Mouse (Mus musculus) kidney, adult 9 months (tissue): ENCODE results near the gene Mylpf.
A peak's percentile ranks its signal among the peaks of the same experiment; 100 is the strongest.

Experiments used
- DNase-seq: peaks from one replicate; pipeline ENCODE4 v3.0.0; 2022

Gene Mylpf

GRCm38 (mm10) chr7:127207374-127208294 lies 1.1 kb upstream of the Mylpf start:
- DNase-seq = peak; percentile 47

- no peak for DNase-seq
Observed at GRCm38 (mm10) chr7:127208295-127208552, 466 bp upstream of the Mylpf start, which contains the start of gene Tbc1d10b. TSS of gene Tbc1d10b (minus strand) at chr7:127208468.

DNA sequence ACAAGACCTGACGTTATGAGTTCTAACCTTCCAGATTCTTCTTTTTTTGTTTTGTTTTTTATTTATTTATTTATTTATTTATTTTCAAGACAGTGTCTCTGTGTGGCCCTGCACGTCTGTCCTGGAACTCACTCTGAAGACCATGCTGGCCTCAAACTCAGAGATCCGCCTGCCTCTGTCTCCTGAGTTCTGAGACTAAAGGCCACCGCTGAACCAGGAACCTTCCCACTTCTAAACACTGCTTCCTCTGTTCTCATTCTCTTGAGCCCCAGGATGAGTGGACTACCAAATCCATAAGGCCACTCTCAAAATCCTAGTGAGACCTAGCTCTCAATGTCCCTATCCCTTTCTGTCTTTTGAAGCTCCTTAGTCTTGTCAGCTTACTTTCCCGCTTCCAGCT lies 1.2 kb downstream of the Mylpf start:
- DNase-seq = no peak

DNA sequence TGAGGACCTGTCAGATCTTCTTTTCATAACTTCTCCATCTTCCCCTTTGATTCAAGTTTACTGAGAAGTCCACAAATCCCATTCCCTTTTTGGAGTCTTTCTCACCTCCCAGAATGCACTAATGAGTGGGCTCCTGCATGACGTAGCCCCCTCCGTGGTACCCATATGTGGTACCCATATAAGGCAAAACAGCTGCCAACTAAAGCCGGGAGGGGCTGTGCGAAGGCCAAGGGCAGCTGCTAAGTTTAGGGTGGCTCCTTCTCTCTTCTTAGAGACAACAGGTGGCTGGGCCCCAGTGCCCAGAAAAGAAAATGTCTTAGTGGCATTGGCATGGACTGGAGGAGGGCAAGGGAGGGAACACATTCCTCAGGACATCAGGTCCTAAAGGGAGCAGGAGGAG lies 1.6 kb downstream of the Mylpf start:
- DNase-seq = no peak

DNA sequence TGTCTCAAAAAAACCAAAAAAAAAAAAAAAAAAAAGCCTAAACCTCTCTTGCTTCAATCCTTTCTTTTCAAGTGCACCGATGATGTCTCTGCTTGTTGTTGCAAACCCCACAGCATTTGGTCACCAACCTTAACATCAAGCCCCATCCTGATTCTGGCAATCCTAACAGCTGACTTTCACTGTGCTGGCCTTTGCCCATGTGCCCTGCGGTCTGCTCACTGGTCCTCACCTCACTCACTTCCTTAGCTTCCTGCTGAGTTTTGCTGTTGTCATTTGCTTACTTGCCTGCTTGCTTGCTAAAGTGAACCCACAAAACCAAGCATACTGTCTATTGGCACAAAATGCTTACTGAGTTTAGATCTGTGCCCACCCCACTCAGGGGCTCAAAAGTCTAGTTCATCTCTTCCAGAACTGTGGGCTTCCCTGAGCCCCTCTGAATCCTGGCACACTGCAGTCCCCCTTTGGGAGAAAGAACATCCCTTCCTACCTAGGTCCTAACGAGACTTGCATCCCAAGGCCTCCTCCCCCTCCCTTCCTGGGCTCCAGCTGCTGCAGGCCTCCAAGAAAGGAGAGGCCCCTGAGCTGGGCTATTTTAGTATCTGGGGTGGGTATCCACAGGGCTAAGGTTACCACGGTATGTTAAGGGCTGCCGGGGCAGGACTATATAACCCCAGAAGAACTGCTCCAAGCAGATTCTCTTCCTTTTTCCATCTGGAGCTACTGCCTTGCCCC lies 2.5 kb downstream of the Mylpf start:
- peak; percentile 46 for DNase-seq

DNA sequence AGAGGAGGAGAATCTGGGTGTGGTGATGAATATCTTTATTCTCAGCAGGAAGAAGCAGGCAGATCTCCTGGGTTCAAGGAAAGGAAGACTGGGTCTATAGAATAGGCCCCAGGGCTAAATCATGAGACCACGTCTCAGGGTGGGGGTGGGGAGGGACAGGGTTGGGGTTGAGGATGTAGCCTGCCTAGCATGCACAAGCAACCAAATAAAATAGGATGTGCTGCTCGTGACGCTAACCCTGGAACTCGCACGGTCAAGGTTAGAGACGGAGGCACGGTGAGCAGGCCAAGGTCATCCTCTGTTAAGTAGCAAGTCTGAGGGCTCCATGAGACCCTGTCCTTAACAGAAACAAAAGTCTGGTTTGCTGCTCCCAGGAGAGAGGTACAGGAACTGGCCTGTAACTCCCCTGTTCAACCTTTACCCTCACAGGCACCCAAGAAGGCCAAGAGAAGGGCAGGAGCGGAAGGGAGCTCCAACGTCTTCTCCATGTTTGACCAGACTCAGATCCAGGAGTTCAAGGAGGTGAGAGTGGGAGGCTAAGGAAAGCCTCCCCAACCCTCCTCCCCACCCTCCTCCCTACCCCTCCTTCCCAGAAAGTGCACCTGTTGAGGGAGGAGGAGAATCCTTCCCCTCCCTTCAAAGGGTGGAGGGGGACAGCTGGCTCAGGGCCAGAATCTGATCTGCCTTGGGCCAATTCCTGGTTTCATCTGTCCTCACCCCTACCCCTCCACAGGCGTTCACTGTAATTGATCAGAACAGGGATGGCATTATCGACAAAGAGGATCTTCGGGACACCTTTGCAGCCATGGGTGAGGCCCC lies 4.0 kb downstream of the Mylpf start:
- no peak for DNase-seq

DNA sequence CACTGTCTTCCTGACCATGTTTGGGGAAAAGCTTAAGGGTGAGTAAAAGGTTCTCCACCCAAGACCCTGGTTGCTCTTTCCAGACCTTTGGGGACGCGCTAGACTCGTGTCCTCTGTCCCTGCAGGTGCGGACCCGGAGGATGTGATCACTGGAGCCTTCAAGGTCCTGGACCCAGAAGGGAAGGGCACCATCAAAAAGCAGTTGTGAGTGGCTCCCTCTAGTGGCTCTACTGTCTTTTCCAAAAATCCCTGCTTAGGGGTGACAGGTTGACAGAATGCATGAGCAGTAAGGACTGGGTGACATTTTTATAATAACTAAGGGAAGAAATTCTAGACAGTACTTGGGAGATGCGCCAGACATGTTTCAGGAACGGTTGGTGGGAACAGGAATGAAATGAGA lies 4.8 kb downstream of the Mylpf start:
- DNase-seq = peak; percentile 64

- DNase-seq = no peak
Observed at GRCm38 (mm10) chr7:127213930-127214329, 5.2 kb downstream of the Mylpf start.

GRCm38 (mm10) chr7:127214521-127214920 lies 5.8 kb downstream of the Mylpf start:
- DNase-seq = no peak

DNA sequence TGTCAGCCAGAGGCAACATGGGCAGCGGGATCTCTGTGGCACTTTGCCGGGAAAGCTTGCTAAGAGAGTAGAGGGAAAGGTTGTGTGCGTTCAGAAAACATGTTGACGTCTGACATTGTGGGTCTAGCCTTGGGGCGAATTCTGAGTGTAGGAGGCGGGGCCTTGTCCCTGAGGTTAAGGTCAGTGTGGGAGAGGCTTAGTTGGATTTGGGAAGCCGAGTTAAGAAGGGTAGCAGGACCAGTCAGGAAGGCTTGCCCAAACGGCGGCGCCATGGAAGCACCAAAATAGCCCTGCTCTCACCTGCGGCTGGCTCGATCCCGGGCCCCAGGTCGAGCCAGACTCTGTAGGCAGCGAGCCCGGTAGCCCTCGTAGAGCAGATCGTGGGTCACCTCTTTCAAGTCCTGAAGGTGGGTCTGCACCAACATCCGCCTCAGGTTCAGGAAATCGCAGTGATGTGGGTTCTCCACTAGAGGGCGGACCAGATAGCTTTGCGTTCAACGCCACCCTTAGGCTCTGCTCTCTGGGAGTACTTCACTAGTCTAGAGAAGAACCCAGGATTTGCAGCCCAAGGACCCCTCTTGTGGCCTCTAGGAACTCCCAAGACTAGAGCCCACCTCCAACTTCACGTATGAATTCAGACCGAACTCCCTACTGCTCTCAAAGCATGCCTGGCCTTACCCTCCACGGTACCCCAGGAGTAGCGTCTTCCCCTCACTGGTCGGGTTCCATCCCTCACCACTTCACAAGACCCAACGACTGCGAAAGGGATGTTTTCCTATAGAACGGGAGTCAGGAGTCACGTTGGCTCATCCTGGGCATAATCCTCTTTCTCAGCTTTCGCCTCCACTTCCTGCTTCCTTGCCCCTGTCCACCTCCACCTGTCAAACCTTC lies 6.5 kb downstream of the Mylpf start:
- DNase-seq = peak; percentile 73

DNA sequence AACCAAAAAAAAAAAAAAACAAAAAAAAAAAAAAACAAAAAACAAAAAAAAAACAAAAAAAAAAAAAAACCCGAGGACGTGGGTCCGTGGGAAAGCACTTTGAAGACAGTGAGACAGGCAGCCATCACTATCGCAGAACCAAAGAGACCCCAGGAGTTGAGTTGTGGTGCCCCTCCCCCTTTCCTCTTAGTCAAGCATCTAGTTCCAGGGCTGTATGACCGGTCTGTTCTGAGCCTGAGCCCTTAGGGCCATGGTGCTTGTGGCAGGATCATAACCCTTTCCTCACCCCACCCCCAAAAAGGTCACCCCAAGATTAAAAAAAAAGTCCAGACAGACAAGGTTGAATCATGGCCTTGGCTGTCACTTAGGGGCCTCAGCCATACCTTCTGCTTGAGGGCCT lies 7.6 kb downstream of the Mylpf start:
- DNase-seq = no peak

- no peak for DNase-seq
Observed at GRCm38 (mm10) chr7:127217475-127217874, 8.8 kb downstream of the Mylpf start.

DNA sequence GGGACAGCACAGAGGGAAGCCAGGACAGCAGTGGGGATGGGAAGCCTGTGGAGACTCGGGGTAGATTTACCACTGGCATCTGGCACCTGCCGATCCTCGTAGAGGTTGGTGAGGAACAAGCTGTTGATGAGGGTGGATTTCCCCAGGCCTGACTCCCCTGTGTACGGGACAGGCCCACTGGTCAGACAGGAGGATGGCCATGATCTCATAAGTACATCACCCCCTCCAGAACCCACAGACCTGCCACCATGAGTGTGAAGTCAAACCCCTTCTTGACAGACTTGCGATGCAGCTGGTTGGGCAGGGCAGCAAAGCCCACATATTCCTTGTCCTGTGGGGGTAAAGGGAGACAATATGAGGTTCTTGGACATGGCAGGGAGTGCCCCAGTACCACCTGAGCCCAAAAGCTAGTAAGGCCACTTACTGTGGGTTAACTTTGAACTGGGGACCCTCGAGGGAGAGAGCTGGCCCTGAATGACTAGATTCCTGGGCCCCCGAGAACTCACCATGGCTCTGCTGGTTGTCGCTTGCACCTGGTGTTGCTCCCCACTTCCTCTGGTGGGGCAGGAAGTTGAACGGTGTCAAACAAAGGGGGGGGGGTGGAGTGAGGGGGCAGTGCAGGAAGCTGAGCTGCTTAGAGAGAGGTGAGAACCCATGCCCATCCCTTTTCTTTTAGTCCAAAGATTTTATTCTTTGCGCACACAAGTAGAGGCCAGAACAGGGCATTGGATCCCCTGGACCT lies 9.4 kb downstream of the Mylpf start:
- DNase-seq = no peak

DNA sequence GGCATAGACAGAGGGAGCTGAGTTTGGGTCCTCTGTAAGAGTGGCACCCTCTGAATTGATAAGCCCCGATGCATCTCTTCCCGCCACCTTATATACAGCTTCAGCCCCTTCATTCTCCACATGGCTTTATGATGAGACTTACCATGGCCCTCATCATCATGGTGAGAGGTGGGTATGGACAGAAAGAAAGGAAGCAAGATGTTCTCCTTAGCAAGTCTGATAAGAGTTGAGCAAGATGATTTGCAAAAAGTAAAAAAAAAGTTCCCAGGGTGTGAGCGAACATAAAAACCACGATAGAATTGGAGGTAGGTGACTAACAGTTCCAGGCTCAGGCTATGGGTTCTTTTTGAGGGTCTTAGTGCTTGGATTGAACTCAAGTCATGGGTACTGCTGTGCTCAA lies 10.0 kb downstream of the Mylpf start:
- no peak for DNase-seq

DNA sequence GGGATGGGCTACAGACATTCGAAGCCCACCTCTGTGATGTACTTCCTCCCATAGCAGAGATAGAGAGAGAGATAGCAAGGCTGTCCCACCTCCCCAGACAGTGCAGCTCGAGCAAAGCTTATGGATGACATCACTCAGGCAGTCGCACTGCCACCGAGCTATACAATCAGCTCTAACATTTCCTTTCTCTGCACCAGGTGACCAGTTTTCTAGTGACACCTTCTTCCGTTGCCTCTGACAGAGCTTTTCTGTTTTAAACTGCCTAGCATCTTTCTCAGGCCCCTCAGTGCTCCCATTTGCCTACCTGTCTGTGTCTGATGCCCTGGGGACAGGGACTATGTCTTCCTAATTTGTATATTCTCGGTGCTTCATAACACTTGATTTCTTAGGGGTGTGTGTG lies 11.8 kb downstream of the Mylpf start:
- DNase-seq = no peak

GRCm38 (mm10) chr7:127223106-127223505 lies 14.4 kb downstream of the Mylpf start:
- no peak for DNase-seq

- no peak for DNase-seq
Observed at GRCm38 (mm10) chr7:127223515-127224478, 15.1 kb downstream of the Mylpf start.

DNA sequence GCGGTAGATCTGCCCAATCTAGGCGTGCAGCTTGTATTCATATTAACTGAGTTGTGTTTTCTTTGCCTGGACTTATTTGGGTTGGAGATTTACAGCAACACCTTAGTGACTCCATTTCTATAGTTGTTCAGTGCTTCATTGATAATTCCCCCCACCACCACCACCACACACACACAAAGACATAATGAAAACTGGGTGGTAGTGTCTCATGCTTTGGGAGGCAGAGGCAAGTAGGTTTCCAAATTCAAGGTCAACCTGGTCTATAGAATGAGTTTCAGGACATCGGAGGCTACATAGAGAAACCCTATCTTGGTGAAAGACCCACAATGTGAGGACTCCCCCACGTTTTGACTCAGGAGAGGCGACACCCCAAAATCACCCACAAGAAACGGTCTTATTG lies 15.9 kb downstream of the Mylpf start:
- DNase-seq = no peak

- DNase-seq = no peak
Observed at GRCm38 (mm10) chr7:127225147-127225995, 16.7 kb downstream of the Mylpf start.
